Mouse (Mus musculus): ENCODE data around the gene Gm21425.
"Not testable (repeated sequence)": the region's sequence is repeated elsewhere in the genome, so short reads cannot be mapped to it uniquely, and the experiment has no call there.

The Gm21425 gene

DNA sequence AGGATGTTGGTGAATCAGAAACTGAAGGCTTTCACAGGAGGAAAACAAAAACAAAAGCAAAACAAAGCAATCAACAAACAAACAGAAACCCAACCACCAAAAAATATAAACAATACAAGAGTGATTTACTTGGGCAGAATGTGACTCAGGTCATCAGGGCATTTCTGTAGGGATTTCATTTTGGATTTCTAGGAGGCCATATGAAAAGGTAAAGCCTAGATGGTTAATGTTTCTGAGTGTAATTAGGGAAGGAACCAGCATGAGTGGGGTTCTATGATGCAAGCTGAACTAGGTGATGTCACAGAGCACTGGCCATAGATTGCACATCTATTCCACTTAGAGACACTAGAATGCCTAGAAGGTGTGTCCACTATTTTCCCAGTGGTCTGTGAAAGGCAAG, at the start of gene Gm21425:
Gene Gm21425 (plus strand): TSS at position 301 of the 400 bp plus-strand sequence.
- not testable (repeated sequence) for DNase-seq (ENCODE audit: low spot score)

DNA sequence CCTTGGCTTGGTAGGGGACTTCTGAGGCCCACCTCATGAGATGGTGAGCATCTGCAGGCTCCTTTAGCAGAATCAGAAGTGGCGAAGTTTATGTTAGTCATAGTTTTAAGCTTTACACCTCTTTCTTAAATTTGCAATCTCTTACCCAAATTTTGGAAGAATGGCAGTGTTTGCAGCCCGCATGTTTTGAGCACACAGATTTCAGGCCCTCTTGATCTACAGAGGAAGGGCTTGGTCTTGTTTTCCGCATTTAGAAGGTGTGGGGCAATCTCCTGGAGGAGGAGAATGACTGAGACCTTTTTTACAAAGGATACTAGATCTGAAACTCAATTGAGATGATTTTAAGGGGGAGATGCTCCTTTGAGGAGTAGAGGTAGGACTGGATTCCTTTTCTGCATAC, 28.4 kb upstream of the Gm21425 start, which contains the start of gene Gm21891:
Gene Gm21891 (minus strand): TSS at position 101 of the 400 bp plus-strand sequence.
- not testable (repeated sequence) for DNase-seq (ENCODE audit: low spot score)
